Mouse (Mus musculus) lung, postnatal 0 days (tissue): ENCODE measurements around the gene Gemin7.

Source experiments
- CTCF ChIP-seq: IDR thresholded peaks from 2 replicates; pipeline ENCODE4 v1.5.1; 2016; ENCODE audit warnings: antibody characterized with exemption, mild to moderate bottlenecking
- EP300 ChIP-seq: IDR thresholded peaks from 2 replicates; pipeline ENCODE4 v1.6.1; 2016; ENCODE audit warnings: antibody characterized with exemption, mild to moderate bottlenecking, control low read depth

GRCm38 (mm10) chr7:19540771-19541566 is 36.4 kb downstream of the Gemin7 start:
- TF ChIP-seq EP300 (no peak), CTCF (no peak)
